Mouse (Mus musculus) limb, embryonic 14.5 days (tissue): ENCODE measurements around the gene Lrit3. TPM values are rescaled to one million over a fixed set of nuclear protein-coding genes. Genes with fewer than 3 reads are reported as not detected.
"Not testable (repeated sequence)": the region's sequence is repeated elsewhere in the genome, so short reads cannot be mapped to it uniquely, and the experiment has no call there.

Experiments used
- ATAC-seq: fragments of 200-750 bp; cut with Nextera tagmentation; 2 replicates; pipeline ENCODE4 v1.8.0; 2017; ENCODE audit warnings: low read depth, moderate number of reproducible peaks, moderate TSS enrichment; ENCODE audit not compliant: low FRiP score
- DNase-seq: peaks from one replicate; pipeline ENCODE4 v3.0.0-alpha.2; 2015; ENCODE audit warnings: low spot score
- H3K27ac ChIP-seq: fragments of 300-500 bp; sonication (generic); replicated peaks from 2 replicates; pipeline ENCODE4 v1.5.1; 2014; ENCODE audit warnings: low read depth, mild to moderate bottlenecking, low read length, moderate library complexity, mixed read lengths
- H3K27me3 ChIP-seq: fragments of 300-500 bp; sonication (generic); 2 replicates; pipeline ENCODE4 v1.6.1; 2014; ENCODE audit warnings: low read length, mixed read lengths; ENCODE audit not compliant: control insufficient read depth, insufficient read depth
- H3K36me3 ChIP-seq: fragments of 300-500 bp; sonication (generic); 2 replicates; pipeline ENCODE4 v1.6.1; 2014; ENCODE audit warnings: mild to moderate bottlenecking, low read length, moderate library complexity, mixed read lengths; ENCODE audit not compliant: control insufficient read depth, insufficient read depth
- H3K4me1 ChIP-seq: fragments of 300-500 bp; sonication (generic); 2 replicates; pipeline ENCODE4 v1.6.1; 2014; ENCODE audit warnings: antibody characterized with exemption, low read length, mixed read lengths; ENCODE audit not compliant: control insufficient read depth, insufficient read depth
- H3K4me2 ChIP-seq: fragments of 300-500 bp; sonication (generic); replicated peaks from 2 replicates; pipeline ENCODE4 v1.6.1; 2014; ENCODE audit warnings: low read depth, mild to moderate bottlenecking, low read length, moderate library complexity; ENCODE audit not compliant: severe bottlenecking
- H3K4me3 ChIP-seq: fragments of 300-500 bp; sonication (generic); replicated peaks from 2 replicates; pipeline ENCODE4 v1.5.1; 2014; ENCODE audit warnings: low read length
- H3K9ac ChIP-seq: fragments of 300-500 bp; sonication (generic); 2 replicates; pipeline ENCODE4 v1.6.1; 2014; ENCODE audit warnings: mild to moderate bottlenecking, low read depth, low read length, moderate library complexity; ENCODE audit not compliant: severe bottlenecking
- H3K9me3 ChIP-seq: fragments of 300-500 bp; sonication (generic); 2 replicates; pipeline ENCODE4 v1.6.1; 2016; ENCODE audit warnings: low read length; ENCODE audit not compliant: control insufficient read depth
- POLR2A ChIP-seq: fragments of 200-500 bp; IDR thresholded peaks from 2 replicates; pipeline ENCODE4 v1.8.0; 2012; ENCODE audit warnings: inconsistent platforms, mild to moderate bottlenecking, moderate library complexity, borderline replicate concordance; ENCODE audit not compliant: insufficient read depth, insufficient read length; ENCODE audit errors: extremely low read depth
- WGBS: fragments of 180-500 bp; shearing (Covaris S2); extraction: QIAGEN DNeasy Blood & Tissue Kit; methylation state at CpG from one replicate; pipeline ENCODE4 v1.1.7; 2014; 5-methylcytosine and 5-hydroxymethylcytosine counted together
- polyA plus RNA-seq, 2 experiments: library from polyadenylated mRNA; depleted of rRNA in 1 of 2; stranded (reverse) in 1 of 2; unstranded in 1 of 2; fragments of >200 nt; fragmentation: Nextera tagmentation in 1 of 2; extraction: Ambion mirVana in 1 of 2; gene quantifications; 2 replicates each; pipeline versions ENCODE4 v1.2.1 to v1.2.3; 2012 to 2014

The Lrit3 gene
- polyA plus RNA-seq, 2 experiments = 0.04 TPM; not detected in 1

GRCm38 (mm10) chr3:129781435-129781834 is 22.4 kb downstream of the Lrit3 start:
- 45% methylated on average over 10 of the region's 10 CpGs for WGBS
- ATAC-seq (no peak), DNase-seq (no peak)
- Histone ChIP-seq H3K27ac (no peak overlapping the region), H3K9ac (no peak overlapping the region), H3K4me3 (no peak overlapping the region), H3K4me1 (no peaks in the 10 kb centered on the region), H3K4me2 (no peak overlapping the region), H3K9me3 (no peaks in the 10 kb centered on the region), H3K36me3 (no peaks in the 10 kb centered on the region), H3K27me3 (no peaks in the 10 kb centered on the region)
- no peak for TF ChIP-seq POLR2A

GRCm38 (mm10) chr3:129771210-129771609 is 32.6 kb downstream of the Lrit3 start:
- 75% methylated on average over 6 of the region's 6 CpGs for WGBS
- Histone ChIP-seq H3K9me3 (no peaks in the 10 kb centered on the region), H3K36me3 (no peaks in the 10 kb centered on the region), H3K9ac (no peak overlapping the region), H3K27ac (no peak overlapping the region), H3K4me2 (no peak overlapping the region), H3K4me1 (no peaks in the 10 kb centered on the region), H3K4me3 (no peak overlapping the region), H3K27me3 (no peaks in the 10 kb centered on the region)
- ATAC-seq (no peak), DNase-seq (no peak)
- TF ChIP-seq POLR2A = no peak

DNA sequence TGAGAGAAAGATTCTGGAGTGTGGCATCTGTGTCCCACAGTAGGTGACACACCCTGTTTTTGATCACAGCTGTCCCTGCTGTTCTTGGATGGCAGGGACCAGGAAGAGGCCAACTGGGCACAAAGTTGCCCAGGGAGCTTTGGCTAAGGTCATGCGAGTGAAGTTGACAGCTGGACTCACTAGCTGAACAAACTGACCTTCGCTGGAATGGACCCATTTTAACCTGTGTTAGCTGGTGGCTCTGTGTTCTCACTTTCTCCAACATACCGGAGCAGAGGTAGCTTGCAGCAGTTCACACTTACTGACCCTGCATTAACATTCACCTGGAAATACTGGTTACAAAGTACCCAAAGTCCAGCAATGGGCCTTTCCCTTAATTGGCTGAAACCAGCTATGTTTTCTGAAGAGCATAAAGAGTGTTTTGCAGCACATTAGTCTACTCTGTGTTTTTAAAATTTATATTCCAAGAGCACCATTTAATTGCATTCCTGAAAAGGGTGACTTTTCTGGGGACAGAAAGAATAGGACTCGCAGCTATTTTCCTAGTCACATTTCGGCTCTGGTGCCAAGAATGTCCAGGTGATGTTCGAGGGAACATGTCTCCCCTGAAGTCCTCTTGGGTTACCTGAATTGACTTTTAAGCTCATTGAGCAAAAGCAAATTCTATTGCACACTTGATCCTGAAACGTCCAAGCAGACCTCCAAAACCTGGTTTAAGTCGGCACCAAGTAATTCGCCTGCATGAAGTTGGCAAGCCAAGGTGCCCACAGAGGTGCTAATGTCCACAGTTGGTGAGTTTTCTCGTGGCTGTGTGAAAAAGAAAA is 36.6 kb downstream of the Lrit3 start:
- Histone ChIP-seq H3K36me3 (no peaks in the 10 kb centered on the region), H3K4me3 (no peak overlapping the region), H3K9ac (no peak overlapping the region), H3K4me1 (no peaks in the 10 kb centered on the region), H3K27me3 (no peaks in the 10 kb centered on the region), H3K27ac (no peak overlapping the region), H3K9me3 (0 out of 2 replicates have a peak, but pooled peaks cover 3% of the 10 kb centered on the region), H3K4me2 (no peak overlapping the region)
- 86% methylated on average over 10 of the region's 10 CpGs for WGBS
- ATAC-seq (no peak), DNase-seq (no peak)
- TF ChIP-seq POLR2A = no peak

- 73% methylated on average over 4 of the region's 4 CpGs for WGBS
- H3K4me3 ChIP-seq = no peak overlapping the region
- no peak overlapping the region for H3K4me2 ChIP-seq
- H3K9ac ChIP-seq = no peak overlapping the region
- H3K27ac ChIP-seq = no peak overlapping the region
- no peaks in the 10 kb centered on the region for H3K36me3 ChIP-seq
- 0 out of 2 replicates have a peak, but pooled peaks cover 3% of the 10 kb centered on the region for H3K9me3 ChIP-seq
- no peak for TF ChIP-seq POLR2A
- no peak for ATAC-seq
- no peak for DNase-seq
- H3K27me3 ChIP-seq = no peaks in the 10 kb centered on the region
- H3K4me1 ChIP-seq = no peaks in the 10 kb centered on the region
Measured at GRCm38 (mm10) chr3:129766106-129766505, 37.7 kb downstream of the Lrit3 start.

GRCm38 (mm10) chr3:129757599-129757998 is 46.2 kb downstream of the Lrit3 start:
- H3K4me1 ChIP-seq, H3K4me3 ChIP-seq, H3K9ac ChIP-seq, H3K27ac ChIP-seq, H3K4me2 ChIP-seq, ATAC-seq, H3K36me3 ChIP-seq, DNase-seq: not testable (repeated sequence)
- peaks cover 14% of the 10 kb centered on the region for H3K9me3 ChIP-seq
- 92% methylated on average over 1 of the region's 1 CpGs for WGBS
- 0 out of 2 replicates have a peak, but pooled peaks cover 10% of the 10 kb centered on the region for H3K27me3 ChIP-seq
